Mouse (Mus musculus) thymus, adult 2 months (tissue): ENCODE data around the gene Eya4.

ENCODE experiments used
- CTCF ChIP-seq: fragments of 200-500 bp; IDR thresholded peaks from 2 replicates; pipeline ENCODE4 v1.5.1; 2012; ENCODE audit warnings: mild to moderate bottlenecking, control low read depth, low read length, moderate library complexity, borderline replicate concordance; ENCODE audit not compliant: control insufficient read depth, poor library complexity, insufficient read depth; ENCODE audit errors: extremely low read depth
- POLR2A ChIP-seq: fragments of 200-500 bp; IDR thresholded peaks from 2 replicates; pipeline ENCODE4 v1.6.1; 2012; ENCODE audit warnings: mild to moderate bottlenecking, low read length, control low read depth, moderate library complexity; ENCODE audit not compliant: control insufficient read depth, poor library complexity, insufficient read depth; ENCODE audit errors: extremely low read depth

GRCm38 (mm10) chr10:23181572-23182493 is 168.8 kb downstream of the Eya4 start:
- no peak for TF ChIP-seq POLR2A
- no peak for TF ChIP-seq CTCF
